Mouse (Mus musculus) heart, embryonic 14.5 days (tissue): ENCODE data around the gene Chga. TPM values are rescaled to one million over a fixed set of nuclear protein-coding genes. Genes with fewer than 3 reads are reported as not detected.

Source experiments
- ATAC-seq: fragments of 200-750 bp; cut with Nextera tagmentation; 2 replicates; pipeline ENCODE4 v1.8.0; 2017; ENCODE audit warnings: low read depth, moderate TSS enrichment; ENCODE audit not compliant: insufficient number of reproducible peaks, insufficient read depth, low FRiP score
- H3K27ac ChIP-seq, 2 experiments: fragments of 200-500 bp in 1 of 2; fragments of 300-500 bp in 1 of 2; sonication (generic) in 1 of 2; replicated peaks in 1 of 2; 2 replicates each; pipeline ENCODE4 v1.5.1; 2012 to 2014; ENCODE audit warnings: low read depth in 2 of 2, low read length in 2 of 2, control low read depth in 1 of 2, mild to moderate bottlenecking in 1 of 2, mixed read lengths in 1 of 2; ENCODE audit not compliant: control insufficient read depth in 1 of 2, insufficient read depth in 1 of 2
- H3K27me3 ChIP-seq: fragments of 300-500 bp; sonication (generic); 2 replicates; pipeline ENCODE4 v1.6.1; 2014; ENCODE audit warnings: mild to moderate bottlenecking, low read length, control low read depth; ENCODE audit not compliant: control insufficient read depth, insufficient read depth
- H3K36me3 ChIP-seq: fragments of 300-500 bp; sonication (generic); 2 replicates; pipeline ENCODE4 v1.6.1; 2014; ENCODE audit warnings: mild to moderate bottlenecking, control low read depth, low read length, mixed read lengths; ENCODE audit not compliant: control insufficient read depth, insufficient read depth
- H3K4me1 ChIP-seq, 2 experiments: fragments of 200-500 bp in 1 of 2; fragments of 300-500 bp in 1 of 2; sonication (generic) in 1 of 2; 2 replicates each; pipeline ENCODE4 v1.6.1; 2012 to 2014; ENCODE audit warnings: low read length in 2 of 2, control low read depth in 1 of 2, mixed read lengths in 1 of 2; ENCODE audit not compliant: control insufficient read depth in 2 of 2, insufficient read depth in 2 of 2
- H3K4me2 ChIP-seq: fragments of 300-500 bp; sonication (generic); 2 replicates; pipeline ENCODE4 v1.6.1; 2014; ENCODE audit warnings: mild to moderate bottlenecking, low read length
- H3K4me3 ChIP-seq, 2 experiments: fragments of 200-500 bp in 1 of 2; fragments of 300-500 bp in 1 of 2; sonication (generic) in 1 of 2; 2 replicates each; pipeline ENCODE4 v1.5.1; 2012 to 2014; ENCODE audit warnings: low read length in 2 of 2, mild to moderate bottlenecking in 2 of 2, control low read depth in 1 of 2, low read depth in 1 of 2, moderate library complexity in 1 of 2; ENCODE audit not compliant: control insufficient read depth in 1 of 2, insufficient read depth in 1 of 2
- H3K9ac ChIP-seq: fragments of 300-500 bp; sonication (generic); 2 replicates; pipeline ENCODE4 v1.6.1; 2014; ENCODE audit warnings: mild to moderate bottlenecking, low read length
- H3K9me3 ChIP-seq: fragments of 300-500 bp; sonication (generic); 2 replicates; pipeline ENCODE4 v1.6.1; 2016; ENCODE audit warnings: low read length, control low read depth; ENCODE audit not compliant: control insufficient read depth
- WGBS: fragments of 180-500 bp; shearing (Covaris S2); extraction: QIAGEN DNeasy Blood & Tissue Kit; methylation state at CpG from one replicate; pipeline ENCODE4 v1.1.7; 2014; 5-methylcytosine and 5-hydroxymethylcytosine counted together
- polyA plus RNA-seq: library from polyadenylated mRNA; unstranded; fragments of >200 nt; fragmentation: Nextera tagmentation; extraction: Ambion mirVana; gene quantifications from 2 replicates; pipeline ENCODE4 v1.2.1, GENCODE M21; 2014

The Chga gene
- polyA plus RNA-seq, 1 experiment from 2014 or later, result 0.34 TPM

- WGBS, result 79% methylated on average over 5 of the region's 5 CpGs
- Histone ChIP-seq H3K27me3 (peaks cover 31% of the 10 kb centered on the region), H3K4me2 (no peak overlapping the region), H3K36me3 (no peaks in the 10 kb centered on the region), H3K9ac (no peak overlapping the region), H3K4me1 (no peaks in the 10 kb centered on the region), H3K27ac (no peak overlapping the region), H3K4me3 (no peak overlapping the region), H3K9me3 (no peaks in the 10 kb centered on the region)
- no peak for ATAC-seq
These were observed 2.6 kb downstream of the Chga start for GRCm38 (mm10) chr12:102557372-102557771.

- ATAC-seq, result no peak
- 47% methylated on average over 6 of the region's 6 CpGs for WGBS
- H3K27ac ChIP-seq, result no peak overlapping the region
- H3K4me1 ChIP-seq, result no peaks in the 10 kb centered on the region
- no peak overlapping the region for H3K4me3 ChIP-seq
- no peaks in the 10 kb centered on the region for H3K27me3 ChIP-seq
- H3K9me3 ChIP-seq, result no peaks in the 10 kb centered on the region
- peaks cover 3% of the 10 kb centered on the region; the same call in 1 of the 2 replicates for H3K36me3 ChIP-seq
- H3K9ac ChIP-seq, result no peak overlapping the region
- no peak overlapping the region for H3K4me2 ChIP-seq
These were observed 10.3 kb downstream of the Chga start for GRCm38 (mm10) chr12:102565086-102565485.

- whole genome bisulfite sequencing, result 52% methylated on average over 2 of the region's 2 CpGs
- Histone ChIP-seq H3K9me3 (no peaks in the 10 kb centered on the region), H3K27ac (no peak overlapping the region), H3K27me3 (no peaks in the 10 kb centered on the region), H3K4me1 (no peaks in the 10 kb centered on the region), H3K4me3 (no peak overlapping the region), H3K4me2 (no peak overlapping the region), H3K36me3 (peaks cover 4% of the 10 kb centered on the region; the same call in 1 of the 2 replicates), H3K9ac (no peak overlapping the region)
- ATAC-seq, result no peak
These were observed 12.2 kb downstream of the Chga start for GRCm38 (mm10) chr12:102566951-102567350.

GRCm38 (mm10) chr12:102568219-102568618, 13.4 kb downstream of the Chga start:
- Histone ChIP-seq H3K4me3 (no peak overlapping the region), H3K27ac (no peak overlapping the region), H3K4me1 (peaks cover 0 to 3% of the 10 kb centered on the region in 2 experiments; a peak in 1 of 4 replicates), H3K36me3 (peaks cover 4% of the 10 kb centered on the region; the same call in 1 of the 2 replicates), H3K9ac (no peak overlapping the region), H3K27me3 (no peaks in the 10 kb centered on the region), H3K9me3 (no peaks in the 10 kb centered on the region), H3K4me2 (no peak overlapping the region)
- 66% methylated on average over 7 of the region's 7 CpGs for WGBS
- no peak for ATAC-seq

- no peak overlapping the region for H3K9ac ChIP-seq
- H3K4me2 ChIP-seq, result no peak overlapping the region
- no peaks in the 10 kb centered on the region for H3K27me3 ChIP-seq
- H3K27ac ChIP-seq, result no peak overlapping the region
- WGBS, result 82% methylated on average over 13 of the region's 13 CpGs
- no peak for ATAC-seq
- peaks cover 0 to 5% of the 10 kb centered on the region in 2 experiments; a peak in 1 of 4 replicates for H3K4me1 ChIP-seq
- H3K36me3 ChIP-seq, result peaks cover 4% of the 10 kb centered on the region; the same call in 1 of the 2 replicates
- no peak overlapping the region for H3K4me3 ChIP-seq
- H3K9me3 ChIP-seq, result no peaks in the 10 kb centered on the region
These were observed 15.3 kb downstream of the Chga start for GRCm38 (mm10) chr12:102570111-102570510.

- no peak overlapping the region for H3K27ac ChIP-seq
- H3K4me1 ChIP-seq, result peaks cover 0 to 5% of the 10 kb centered on the region in 2 experiments; a peak in 1 of 4 replicates
- no peaks in the 10 kb centered on the region for H3K27me3 ChIP-seq
- 66% methylated on average over 5 of the region's 5 CpGs for WGBS
- H3K4me3 ChIP-seq, result no peak overlapping the region
- H3K9ac ChIP-seq, result no peak overlapping the region
- ATAC-seq, result no peak
- no peak overlapping the region for H3K4me2 ChIP-seq
- H3K9me3 ChIP-seq, result no peaks in the 10 kb centered on the region
- H3K36me3 ChIP-seq, result peaks cover 4% of the 10 kb centered on the region; the same call in 1 of the 2 replicates
These were observed 16.0 kb downstream of the Chga start for GRCm38 (mm10) chr12:102570734-102571133.

GRCm38 (mm10) chr12:102571666-102572065, 16.9 kb downstream of the Chga start:
- WGBS, result 59% methylated on average over 9 of the region's 9 CpGs
- no peak overlapping the region for H3K27ac ChIP-seq
- H3K9me3 ChIP-seq, result no peaks in the 10 kb centered on the region
- no peak overlapping the region for H3K4me3 ChIP-seq
- H3K36me3 ChIP-seq, result peaks cover 4% of the 10 kb centered on the region; the same call in 1 of the 2 replicates
- no peak overlapping the region for H3K9ac ChIP-seq
- ATAC-seq, result no peak
- H3K27me3 ChIP-seq, result no peaks in the 10 kb centered on the region
- no peak overlapping the region for H3K4me2 ChIP-seq
- peaks cover 0 to 5% of the 10 kb centered on the region in 2 experiments; a peak in 1 of 4 replicates for H3K4me1 ChIP-seq

- Histone ChIP-seq H3K36me3 (peaks cover 4% of the 10 kb centered on the region; the same call in 1 of the 2 replicates), H3K27me3 (no peaks in the 10 kb centered on the region), H3K9me3 (no peaks in the 10 kb centered on the region), H3K27ac (no peak overlapping the region), H3K4me3 (no peak overlapping the region), H3K4me1 (peaks cover 0 to 5% of the 10 kb centered on the region in 2 experiments; a peak in 1 of 4 replicates), H3K9ac (no peak overlapping the region), H3K4me2 (no peak overlapping the region)
- no peak for ATAC-seq
- WGBS, result 46% methylated on average over 7 of the region's 7 CpGs
These were observed 18.3 kb downstream of the Chga start for GRCm38 (mm10) chr12:102573036-102573435.
